Mouse (Mus musculus): ENCODE measurements around the gene Klf16. TPM values are rescaled to one million over a fixed set of nuclear protein-coding genes. Genes with fewer than 3 reads are reported as not detected.
A peak's percentile ranks its signal among the peaks of the same experiment; 100 is the strongest.

Gene Klf16
- total and polyA plus RNA-seq, 3 experiments, result 4.0 to 5.5 (median 4.4) TPM

- no peaks in the 10 kb centered on the region for H3K36me3 ChIP-seq (ENCODE audit: control insufficient read depth, insufficient read depth, low read length)
- peak overlapping the region; percentile 84 for H3K4me3 ChIP-seq
- H3K79me2 ChIP-seq (replicated peaks; ENCODE audit: control insufficient read depth, insufficient read depth, low read length), result peaks cover 2% of the 10 kb centered on the region; the same call in 1 of the 2 replicates
- no peak for TF ChIP-seq EP300 (IDR thresholded peaks at IDR 0.05; ENCODE audit: insufficient read depth, low read depth, low read length)
- TF ChIP-seq POLR2A (IDR thresholded peaks at IDR 0.05; ENCODE audit: insufficient read depth, low read depth, low read length), result no peak
- no peak for TF ChIP-seq CTCF (IDR thresholded peaks at IDR 0.05)
- H3K27ac ChIP-seq, result no peak overlapping the region
- no peaks in the 10 kb centered on the region for H3K27me3 ChIP-seq (ENCODE audit: control insufficient read depth, insufficient read depth, low read length)
- H3K9ac ChIP-seq (ENCODE audit: low read depth, low read length), result peak overlapping the region; percentile 47; the same call in 1 of the 2 replicates
- WGBS, result 21% methylated on average over 17 of the region's 17 CpGs
- intact Hi-C loops (cut with DNase I), result loop anchor here (2.0 kb wide), 1 partner anchor 47 kb away; the partner anchor contains the start of gene Csnk1g2
- peaks cover 7% of the 10 kb centered on the region for H3K4me1 ChIP-seq (ENCODE audit: control insufficient read depth, insufficient read depth, low read length)
- no peak for DNase-seq
Observed at GRCm38 (mm10) chr10:80575925-80576324, 1.2 kb downstream of the Klf16 start.

- no peak overlapping the region for H3K27ac ChIP-seq
- no peaks in the 10 kb centered on the region for H3K27me3 ChIP-seq (ENCODE audit: control insufficient read depth, insufficient read depth, low read length)
- no peak for DNase-seq
- TF ChIP-seq CTCF (IDR thresholded peaks at IDR 0.05), result no peak
- TF ChIP-seq EP300 (IDR thresholded peaks at IDR 0.05; ENCODE audit: insufficient read depth, low read depth, low read length), result no peak
- no peak for TF ChIP-seq POLR2A (IDR thresholded peaks at IDR 0.05; ENCODE audit: insufficient read depth, low read depth, low read length)
- intact Hi-C loops (cut with DNase I), result no loop called here
- H3K4me1 ChIP-seq (ENCODE audit: control insufficient read depth, insufficient read depth, low read length), result peaks cover 7% of the 10 kb centered on the region
- H3K4me3 ChIP-seq, result no peak overlapping the region
- no peaks in the 10 kb centered on the region for H3K36me3 ChIP-seq (ENCODE audit: control insufficient read depth, insufficient read depth, low read length)
- peaks cover 2% of the 10 kb centered on the region; the same call in 1 of the 2 replicates for H3K79me2 ChIP-seq (replicated peaks; ENCODE audit: control insufficient read depth, insufficient read depth, low read length)
- WGBS, result 74% methylated on average over 3 of the region's 3 CpGs
- no peak overlapping the region for H3K9ac ChIP-seq (ENCODE audit: low read depth, low read length)
Observed at GRCm38 (mm10) chr10:80574896-80575295, 2.2 kb downstream of the Klf16 start.

- H3K36me3 ChIP-seq (ENCODE audit: control insufficient read depth, insufficient read depth, low read length), result no peaks in the 10 kb centered on the region
- peaks cover 4% of the 10 kb centered on the region; the same call in 1 of the 2 replicates for H3K4me1 ChIP-seq (ENCODE audit: control insufficient read depth, insufficient read depth, low read length)
- peaks cover 2% of the 10 kb centered on the region; the same call in 1 of the 2 replicates for H3K79me2 ChIP-seq (replicated peaks; ENCODE audit: control insufficient read depth, insufficient read depth, low read length)
- no peak overlapping the region for H3K27ac ChIP-seq
- DNase-seq, result no peak
- no peak overlapping the region for H3K4me3 ChIP-seq
- intact Hi-C loops (cut with DNase I), result no loop called here
- no peaks in the 10 kb centered on the region for H3K27me3 ChIP-seq (ENCODE audit: control insufficient read depth, insufficient read depth, low read length)
- TF ChIP-seq EP300 (IDR thresholded peaks at IDR 0.05; ENCODE audit: insufficient read depth, low read depth, low read length) (no peak), POLR2A (IDR thresholded peaks at IDR 0.05; ENCODE audit: insufficient read depth, low read depth, low read length) (no peak), CTCF (IDR thresholded peaks at IDR 0.05) (no peak)
- no peak overlapping the region for H3K9ac ChIP-seq (ENCODE audit: low read depth, low read length)
- 61% methylated on average over 9 of the region's 9 CpGs for WGBS
Observed at GRCm38 (mm10) chr10:80573944-80574343, 3.2 kb downstream of the Klf16 start.

- no peaks in the 10 kb centered on the region for H3K36me3 ChIP-seq (ENCODE audit: control insufficient read depth, insufficient read depth, low read length)
- 0 out of 2 replicates have a peak, but pooled peaks cover 3% of the 10 kb centered on the region for H3K4me1 ChIP-seq (ENCODE audit: control insufficient read depth, insufficient read depth, low read length)
- H3K27ac ChIP-seq, result no peak overlapping the region
- H3K4me3 ChIP-seq, result no peak overlapping the region
- WGBS, result 86% methylated on average over 2 of the region's 2 CpGs
- H3K79me2 ChIP-seq (replicated peaks; ENCODE audit: control insufficient read depth, insufficient read depth, low read length), result peaks cover 2% of the 10 kb centered on the region; the same call in 1 of the 2 replicates
- DNase-seq, result no peak
- no peak for TF ChIP-seq POLR2A (IDR thresholded peaks at IDR 0.05; ENCODE audit: insufficient read depth, low read depth, low read length)
- no peak for TF ChIP-seq EP300 (IDR thresholded peaks at IDR 0.05; ENCODE audit: insufficient read depth, low read depth, low read length)
- TF ChIP-seq CTCF (IDR thresholded peaks at IDR 0.05), result no peak
- no peaks in the 10 kb centered on the region for H3K27me3 ChIP-seq (ENCODE audit: control insufficient read depth, insufficient read depth, low read length)
- intact Hi-C loops (cut with DNase I), result no loop called here
- H3K9ac ChIP-seq (ENCODE audit: low read depth, low read length), result no peak overlapping the region
Observed at GRCm38 (mm10) chr10:80572477-80572876, 4.6 kb downstream of the Klf16 start.

- H3K4me1 ChIP-seq (ENCODE audit: control insufficient read depth, insufficient read depth, low read length), result 0 out of 2 replicates have a peak, but pooled peaks cover 3% of the 10 kb centered on the region
- no peaks in the 10 kb centered on the region; the same call in 1 of the 2 replicates for H3K79me2 ChIP-seq (replicated peaks; ENCODE audit: control insufficient read depth, insufficient read depth, low read length)
- H3K9ac ChIP-seq (ENCODE audit: low read depth, low read length), result no peak overlapping the region; the same call in 1 of the 2 replicates
- no peaks in the 10 kb centered on the region for H3K27me3 ChIP-seq (ENCODE audit: control insufficient read depth, insufficient read depth, low read length)
- intact Hi-C loops (cut with DNase I), result no loop called here
- no peaks in the 10 kb centered on the region for H3K36me3 ChIP-seq (ENCODE audit: control insufficient read depth, insufficient read depth, low read length)
- no peak overlapping the region for H3K27ac ChIP-seq
- TF ChIP-seq CTCF (IDR thresholded peaks at IDR 0.05), result no peak
- TF ChIP-seq EP300 (IDR thresholded peaks at IDR 0.05; ENCODE audit: insufficient read depth, low read depth, low read length), result no peak
- WGBS, result 44% methylated on average over 30 of the region's 30 CpGs
- no peak overlapping the region for H3K4me3 ChIP-seq
- no peak for DNase-seq
Observed at GRCm38 (mm10) chr10:80570871-80571836, 6.0 kb downstream of the Klf16 start.

GRCm38 (mm10) chr10:80570419-80570818 lies 6.7 kb downstream of the Klf16 start:
- Histone ChIP-seq H3K4me1 (ENCODE audit: control insufficient read depth, insufficient read depth, low read length) (0 out of 2 replicates have a peak, but pooled peaks cover 2% of the 10 kb centered on the region), H3K9ac (ENCODE audit: low read depth, low read length) (no peak overlapping the region), H3K79me2 (replicated peaks; ENCODE audit: control insufficient read depth, insufficient read depth, low read length) (no peaks in the 10 kb centered on the region), H3K27ac (no peak overlapping the region), H3K4me3 (no peak overlapping the region), H3K36me3 (ENCODE audit: control insufficient read depth, insufficient read depth, low read length) (no peaks in the 10 kb centered on the region), H3K27me3 (ENCODE audit: control insufficient read depth, insufficient read depth, low read length) (no peaks in the 10 kb centered on the region)
- no peak for DNase-seq
- intact Hi-C loops (cut with DNase I), result no loop called here
- WGBS, result 83% methylated on average over 10 of the region's 10 CpGs
- TF ChIP-seq CTCF (IDR thresholded peaks at IDR 0.05) (no peak), EP300 (IDR thresholded peaks at IDR 0.05; ENCODE audit: insufficient read depth, low read depth, low read length) (no peak), POLR2A (IDR thresholded peaks at IDR 0.05; ENCODE audit: insufficient read depth, low read depth, low read length) (no peak)

All from heart, adult 2 months (tissue).